Mouse (Mus musculus): ENCODE data around the gene Capn15. TPM values are rescaled to one million over a fixed set of nuclear protein-coding genes. Genes with fewer than 3 reads are reported as not detected.

The Capn15 gene
- polyA plus RNA-seq, 1 experiment from 2014 or later = 27.5 TPM

Other genes starting within 250 kb of the Capn15 start
- not detected in 2 replicates for gene Mslnl, start 249.8 kb downstream of the Capn15 start, polyA plus RNA-seq (2014; fragmentation: Nextera tagmentation; extraction: Ambion mirVana)
- not detected in 2 replicates for gene Msln, start 231.4 kb downstream of the Capn15 start, polyA plus RNA-seq (2014; fragmentation: Nextera tagmentation; extraction: Ambion mirVana)
- gene Narfl, start 212.0 kb downstream of the Capn15 start, polyA plus RNA-seq (2014; fragmentation: Nextera tagmentation; extraction: Ambion mirVana) = 28.7 and 29.1 TPM in 2 replicates
- gene Haghl, start 200.1 kb downstream of the Capn15 start, polyA plus RNA-seq (2014; fragmentation: Nextera tagmentation; extraction: Ambion mirVana) = 116 and 138 TPM in 2 replicates
- gene Ccdc78, start 199.2 kb downstream of the Capn15 start, polyA plus RNA-seq (2014; fragmentation: Nextera tagmentation; extraction: Ambion mirVana) = 0.41 TPM in 1 of 2 replicates, not detected in the other
- 77.6 and 91.6 TPM in 2 replicates for gene Fam173a, start 192.9 kb downstream of the Capn15 start, polyA plus RNA-seq (2014; fragmentation: Nextera tagmentation; extraction: Ambion mirVana)
- gene AC134908.4, start 190.1 kb downstream of the Capn15 start, polyA plus RNA-seq (2014; fragmentation: Nextera tagmentation; extraction: Ambion mirVana) = not detected in 2 replicates
- 11.8 and 15.1 TPM in 2 replicates for gene Metrn, start 188.7 kb downstream of the Capn15 start, polyA plus RNA-seq (2014; fragmentation: Nextera tagmentation; extraction: Ambion mirVana)
- 31.7 and 35.0 TPM in 2 replicates for gene Fbxl16, start 176.7 kb downstream of the Capn15 start, polyA plus RNA-seq (2014; fragmentation: Nextera tagmentation; extraction: Ambion mirVana)
- 29.9 and 32.1 TPM in 2 replicates for gene Wdr24, start 162.2 kb downstream of the Capn15 start, polyA plus RNA-seq (2014; fragmentation: Nextera tagmentation; extraction: Ambion mirVana)
- 39.3 and 42.1 TPM in 2 replicates for gene Jmjd8, start 156.9 kb downstream of the Capn15 start, polyA plus RNA-seq (2014; fragmentation: Nextera tagmentation; extraction: Ambion mirVana)
- gene Stub1, start 152.4 kb downstream of the Capn15 start, polyA plus RNA-seq (2014; fragmentation: Nextera tagmentation; extraction: Ambion mirVana) = 336 and 357 TPM in 2 replicates
- 51.3 and 57.1 TPM in 2 replicates for gene Rhbdl1, start 148.5 kb downstream of the Capn15 start, polyA plus RNA-seq (2014; fragmentation: Nextera tagmentation; extraction: Ambion mirVana)
- gene Gm20683, start 144.0 kb downstream of the Capn15 start, polyA plus RNA-seq (2014; fragmentation: Nextera tagmentation; extraction: Ambion mirVana) = 8.7 and 9.3 TPM in 2 replicates
- gene Rhot2, start 140.9 kb downstream of the Capn15 start, polyA plus RNA-seq (2014; fragmentation: Nextera tagmentation; extraction: Ambion mirVana) = 6.5 and 9.9 TPM in 2 replicates
- 13.1 and 14.2 TPM in 2 replicates for gene Wdr90, start 124.3 kb downstream of the Capn15 start, polyA plus RNA-seq (2014; fragmentation: Nextera tagmentation; extraction: Ambion mirVana)
- 26.8 and 27.3 TPM in 2 replicates for gene Mcrip2, start 117.0 kb downstream of the Capn15 start, polyA plus RNA-seq (2014; fragmentation: Nextera tagmentation; extraction: Ambion mirVana)
- gene Mettl26, start 110.7 kb downstream of the Capn15 start, polyA plus RNA-seq (2014; fragmentation: Nextera tagmentation; extraction: Ambion mirVana) = 58.5 and 67.3 TPM in 2 replicates
- gene Wfikkn1, start 104.9 kb downstream of the Capn15 start, polyA plus RNA-seq (2014; fragmentation: Nextera tagmentation; extraction: Ambion mirVana) = 0.63 and 0.71 TPM in 2 replicates
- gene Rab40c, start 66.1 kb downstream of the Capn15 start, polyA plus RNA-seq (2014; fragmentation: Nextera tagmentation; extraction: Ambion mirVana) = 28.1 and 29.8 TPM in 2 replicates
- gene Pigq, start 40.9 kb downstream of the Capn15 start, polyA plus RNA-seq (2014; fragmentation: Nextera tagmentation; extraction: Ambion mirVana) = 64.2 and 74.2 TPM in 2 replicates
- 0.13 TPM in 1 of 2 replicates, not detected in the other for gene Nhlrc4, start 40.8 kb downstream of the Capn15 start, polyA plus RNA-seq (2014; fragmentation: Nextera tagmentation; extraction: Ambion mirVana)
- 0.44 and 1.8 TPM in 2 replicates for gene A930017K11Rik, start 33.2 kb downstream of the Capn15 start, polyA plus RNA-seq (2014; fragmentation: Nextera tagmentation; extraction: Ambion mirVana)
- 27.4 and 29.5 TPM in 2 replicates for gene Rab11fip3, start 83.8 kb upstream of the Capn15 start, polyA plus RNA-seq (2014; fragmentation: Nextera tagmentation; extraction: Ambion mirVana)
- gene Decr2, start 104.5 kb upstream of the Capn15 start, polyA plus RNA-seq (2014; fragmentation: Nextera tagmentation; extraction: Ambion mirVana) = 22.6 and 28.8 TPM in 2 replicates
- 14.5 and 17.5 TPM in 2 replicates for gene Nme4, start 109.8 kb upstream of the Capn15 start, polyA plus RNA-seq (2014; fragmentation: Nextera tagmentation; extraction: Ambion mirVana)
- gene Tmem8, start 127.5 kb upstream of the Capn15 start, polyA plus RNA-seq (2014; fragmentation: Nextera tagmentation; extraction: Ambion mirVana) = 3.2 and 3.9 TPM in 2 replicates
- gene Mrpl28, start 137.7 kb upstream of the Capn15 start, polyA plus RNA-seq (2014; fragmentation: Nextera tagmentation; extraction: Ambion mirVana) = 184 and 190 TPM in 2 replicates
- gene Axin1, start 152.9 kb upstream of the Capn15 start, polyA plus RNA-seq (2014; fragmentation: Nextera tagmentation; extraction: Ambion mirVana) = 7.0 and 8.5 TPM in 2 replicates
- gene Pdia2, start 213.3 kb upstream of the Capn15 start, polyA plus RNA-seq (2014; fragmentation: Nextera tagmentation; extraction: Ambion mirVana) = 0.28 TPM in 1 of 2 replicates, not detected in the other
- 14.2 and 16.1 TPM in 2 replicates for gene Rgs11, start 217.2 kb upstream of the Capn15 start, polyA plus RNA-seq (2014; fragmentation: Nextera tagmentation; extraction: Ambion mirVana)
- gene Arhgdig, start 222.0 kb upstream of the Capn15 start, polyA plus RNA-seq (2014; fragmentation: Nextera tagmentation; extraction: Ambion mirVana) = 181 and 195 TPM in 2 replicates